ENCODE assay signal across 17 mouse cellular contexts in genomic region chr9:111170430-111170829, GRCm38 (mm10).
"Had no signal": no experiment of that assay in that cellular context is flagged by ENCODE, and none has a peak within 500 bp of the region (broad histone marks: within the 10 kb centered on the region; RNA-seq: fewer than 3 reads in every experiment).

No protein-coding gene starts in this region.

- H3K27ac ChIP-seq: hindbrain, embryonic 15.5 days; left cerebral cortex, adult 2 months; liver, embryonic 13.5 days; midbrain, embryonic 12.5 days; midbrain, embryonic 15.5 days; stomach, embryonic 15.5 days had no signal

- H3K27me3 ChIP-seq: hindbrain, embryonic 15.5 days; liver, embryonic 13.5 days; midbrain, embryonic 12.5 days; midbrain, embryonic 15.5 days; stomach, embryonic 15.5 days had no signal

- ATAC-seq: intestine, postnatal 0 days; midbrain, embryonic 15.5 days had no signal

- DNase-seq: kidney, postnatal 14 days; layer of hippocampus, postnatal 36 days; liver, embryonic 13.5 days; lung, adult 2 months; lung, postnatal 14 days; lung, postnatal 4 days; retina, postnatal 1 day; right cerebral cortex, postnatal 25 days; spleen, adult 18-20 months; thymus, postnatal 25 days had no signal

- H3K9ac ChIP-seq: hindbrain, embryonic 15.5 days; liver, embryonic 13.5 days; midbrain, embryonic 12.5 days; midbrain, embryonic 15.5 days; stomach, embryonic 15.5 days had no signal

- H3K9me3 ChIP-seq: hindbrain, embryonic 15.5 days; liver, embryonic 13.5 days; midbrain, embryonic 12.5 days; midbrain, embryonic 15.5 days; stomach, embryonic 15.5 days had no signal

- H3K4me3 ChIP-seq: hindbrain, embryonic 15.5 days; left cerebral cortex, adult 2 months; liver, embryonic 13.5 days; midbrain, embryonic 12.5 days; midbrain, embryonic 15.5 days; myocyte; stomach, embryonic 15.5 days had no signal

- H3K4me1 ChIP-seq: hindbrain, embryonic 15.5 days; midbrain, embryonic 12.5 days; midbrain, embryonic 15.5 days; stomach, embryonic 15.5 days had no signal

- H3K4me2 ChIP-seq: hindbrain, embryonic 15.5 days; liver, embryonic 13.5 days; midbrain, embryonic 12.5 days; midbrain, embryonic 15.5 days; stomach, embryonic 15.5 days had no signal

- H3K36me3 ChIP-seq: hindbrain, embryonic 15.5 days; liver, embryonic 13.5 days; midbrain, embryonic 12.5 days; midbrain, embryonic 15.5 days; stomach, embryonic 15.5 days had no signal
